Mouse (Mus musculus): Measurements from ENCODE around the gene Zcchc3.

DNA sequence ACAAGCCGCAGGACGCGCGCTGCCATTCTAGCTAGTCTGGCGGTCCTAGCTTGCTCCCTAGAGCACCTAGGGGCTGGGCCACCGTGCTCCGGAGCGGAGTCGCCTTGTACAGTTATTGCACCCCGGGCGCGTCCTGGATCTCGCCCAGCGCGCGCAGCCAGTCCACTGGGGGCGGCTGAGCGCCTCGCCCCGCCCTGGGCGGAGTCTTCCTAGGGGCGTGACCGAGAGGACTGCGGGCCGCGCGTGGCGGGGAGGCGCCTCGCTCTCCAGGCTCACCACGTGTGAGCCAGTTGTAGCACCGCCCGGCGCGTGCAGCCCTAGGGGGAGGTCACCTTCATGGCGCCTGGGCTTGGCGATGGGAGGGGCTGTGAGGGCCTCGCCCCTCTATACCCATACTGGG, 16.1 kb downstream of the Zcchc3 start:
- TF ChIP-seq CTCF (IDR thresholded peaks at IDR 0.05; ENCODE audit: low read depth) (peak; percentile 47), EP300 (optimal IDR thresholded peaks at IDR 0.05) (no peak)

Measured in stomach, postnatal 0 days (tissue).